Mouse (Mus musculus) splenic B cell, adult 2 months (primary cell): ENCODE measurements around the gene Kcnn1.
"Not testable (repeated sequence)": the region's sequence is repeated elsewhere in the genome, so short reads cannot be mapped to it uniquely, and the experiment has no call there.

Experiments
- DNase-seq: peaks from one replicate; pipeline ENCODE4 v3.0.0-alpha.2; 2011; ENCODE audit warnings: low read depth, low spot score
- H3K27me3 ChIP-seq: 2 replicates; pipeline ENCODE4 v1.6.1; 2012; ENCODE audit warnings: mild to moderate bottlenecking, low read length, moderate library complexity, mixed read lengths; ENCODE audit not compliant: control insufficient read depth, poor library complexity, insufficient read depth, severe bottlenecking
- H3K36me3 ChIP-seq: 2 replicates; pipeline ENCODE4 v1.6.1; 2012; ENCODE audit warnings: mild to moderate bottlenecking, low read length, moderate library complexity, mixed read lengths; ENCODE audit not compliant: control insufficient read depth, poor library complexity, insufficient read depth, severe bottlenecking

Kcnn1 gene

DNA sequence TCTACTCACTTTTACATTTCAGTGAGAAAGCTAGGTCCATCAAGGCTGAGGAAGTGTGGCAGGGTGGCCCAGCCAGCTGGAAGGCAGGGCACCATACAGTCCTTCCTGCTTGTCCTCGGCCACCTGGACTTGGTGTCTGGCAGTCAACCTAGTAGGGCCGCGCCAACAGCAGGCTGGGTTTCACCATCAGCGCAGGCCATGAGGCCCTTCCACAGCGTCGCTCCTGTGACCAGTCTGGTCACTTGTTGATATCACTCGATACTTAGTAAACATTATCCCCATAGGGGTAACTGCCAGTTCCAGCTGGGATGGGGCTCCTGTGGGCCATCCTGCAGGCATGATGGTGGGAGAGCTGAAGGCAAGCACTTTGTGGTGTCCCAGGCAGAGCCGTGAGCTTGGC is 31.5 kb downstream of the Kcnn1 start:
- DNase-seq, result no peak

DNA sequence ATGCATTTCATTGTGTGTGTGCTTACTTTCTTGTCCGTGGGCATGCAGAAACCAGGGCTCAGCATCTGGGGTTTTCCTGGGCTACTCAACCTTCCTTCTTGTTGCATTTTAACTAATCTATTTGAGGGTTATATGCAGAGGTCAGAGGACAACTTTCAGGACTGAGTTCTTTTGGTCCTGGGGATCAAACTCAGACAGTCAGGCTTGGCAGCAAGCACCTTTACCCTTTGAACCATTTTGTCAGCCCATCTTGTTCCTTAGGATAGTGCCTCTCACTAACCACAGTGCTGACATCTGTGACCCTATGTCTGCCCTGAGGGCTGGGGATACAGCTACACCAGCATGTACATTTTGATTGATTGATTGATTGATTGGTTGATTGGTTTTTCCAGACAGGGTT is 35.3 kb downstream of the Kcnn1 start:
- DNase-seq, result no peak
- H3K36me3 ChIP-seq, result no peaks in the 10 kb centered on the region
- H3K27me3 ChIP-seq, result no peaks in the 10 kb centered on the region

More for the DNA sequence above, 31.5 kb downstream of the Kcnn1 start:
- Histone ChIP-seq H3K27me3 (no peaks in the 10 kb centered on the region), H3K36me3 (no peaks in the 10 kb centered on the region)

DNA sequence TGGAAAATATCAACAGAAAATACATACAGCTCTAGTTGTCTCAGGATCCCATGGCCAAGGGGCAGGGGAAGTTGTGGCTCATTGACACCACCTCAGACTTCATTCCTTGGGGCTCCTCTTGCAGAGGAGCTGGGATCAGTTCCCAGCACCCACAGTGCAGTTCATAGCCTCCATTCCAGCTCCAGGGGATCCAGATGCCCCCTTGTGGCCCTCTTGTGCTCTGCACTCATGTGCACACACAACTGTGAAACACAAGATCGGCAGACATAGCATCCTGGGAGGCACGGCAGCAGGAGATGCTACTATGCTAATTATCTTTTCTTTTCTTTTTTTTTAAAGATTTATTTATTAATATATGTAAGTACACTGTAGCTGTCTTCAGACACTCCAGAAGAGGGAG is 36.0 kb downstream of the Kcnn1 start:
- Histone ChIP-seq H3K36me3 (no peaks in the 10 kb centered on the region), H3K27me3 (no peaks in the 10 kb centered on the region)
- no peak for DNase-seq

DNA sequence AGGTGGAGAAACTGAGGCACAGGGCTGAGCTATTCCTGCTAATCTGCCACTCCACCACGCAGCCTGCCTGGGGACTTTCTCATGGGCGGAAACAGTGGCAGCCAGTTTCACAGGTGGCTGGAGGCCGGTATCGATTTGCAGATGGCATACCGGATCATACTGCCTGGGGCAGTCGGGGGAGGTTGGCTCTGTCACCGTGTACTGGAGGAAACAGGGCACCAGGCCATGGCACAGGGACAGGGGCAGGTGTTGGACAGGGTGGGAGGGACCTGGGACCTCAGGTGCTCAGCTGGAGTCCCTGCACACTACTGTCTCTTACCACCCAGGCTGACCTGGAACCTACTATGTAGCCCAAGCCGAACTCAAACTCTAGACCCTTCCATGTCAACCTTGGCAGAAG is 37.2 kb downstream of the Kcnn1 start:
- H3K27me3 ChIP-seq, result no peaks in the 10 kb centered on the region
- H3K36me3 ChIP-seq, result no peaks in the 10 kb centered on the region
- DNase-seq, result no peak

DNA sequence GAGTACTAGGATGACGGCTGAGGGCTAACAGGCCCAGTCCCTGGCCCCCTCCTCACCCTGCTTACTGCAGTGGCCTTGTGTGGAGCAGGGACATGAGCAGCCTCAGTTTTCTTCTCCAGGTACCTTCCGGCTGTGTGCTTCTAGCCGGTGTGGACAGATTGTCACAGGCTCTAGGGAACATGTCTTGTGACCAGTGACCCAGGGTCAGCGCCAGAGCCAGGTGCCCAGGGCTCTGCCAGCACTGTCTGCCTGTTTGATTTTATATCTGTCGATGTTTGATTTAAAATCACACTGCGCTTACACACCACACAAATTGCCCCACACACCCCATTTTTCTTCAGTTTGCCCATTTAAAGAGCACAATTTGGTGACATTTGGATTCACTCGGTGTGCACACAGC is 39.3 kb downstream of the Kcnn1 start:
- H3K36me3 ChIP-seq, result no peaks in the 10 kb centered on the region
- DNase-seq, result no peak

DNA sequence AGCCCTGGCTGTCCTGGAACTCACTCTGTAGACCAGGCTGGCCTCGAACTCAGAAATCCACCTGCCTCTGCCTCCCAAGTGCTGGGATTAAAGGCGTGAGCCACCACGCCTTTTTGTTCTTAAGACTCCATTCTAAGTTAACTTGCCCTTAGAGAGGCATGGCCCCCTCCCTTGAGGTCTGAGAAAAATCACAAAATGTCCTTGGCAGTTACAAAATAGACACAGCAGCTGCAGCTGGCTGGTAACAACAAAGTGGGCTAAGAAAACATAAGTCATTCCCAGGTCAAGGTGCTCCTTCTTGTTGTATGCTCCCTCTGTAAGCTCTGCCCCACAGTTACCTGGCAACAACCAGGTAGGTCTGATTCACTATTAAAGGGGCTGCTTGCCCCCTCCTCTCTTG is 40.5 kb downstream of the Kcnn1 start:
- DNase-seq, H3K36me3 ChIP-seq, H3K27me3 ChIP-seq: not testable (repeated sequence)

More for the DNA sequence above, 39.3 kb downstream of the Kcnn1 start:
- H3K27me3 ChIP-seq, result no peaks in the 10 kb centered on the region

DNA sequence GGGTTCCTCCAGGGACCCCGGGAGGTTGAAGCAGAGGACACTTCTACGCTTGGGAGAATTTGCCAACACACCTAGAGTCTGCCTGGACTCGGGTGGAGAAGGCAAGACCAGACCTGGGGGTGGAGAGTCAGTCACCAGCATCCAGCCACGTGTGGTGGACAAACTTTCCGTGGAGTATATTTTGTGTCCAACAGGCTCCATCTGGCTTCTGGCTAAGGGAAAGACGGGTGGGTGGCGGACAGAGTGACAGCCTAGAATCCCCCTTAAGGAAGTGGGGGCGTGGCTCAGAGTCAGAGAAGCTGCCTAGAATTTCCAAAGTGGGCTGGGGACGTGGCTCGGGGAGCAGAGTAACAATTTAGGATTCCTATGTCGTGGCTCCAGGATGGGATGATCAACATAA is 41.1 kb downstream of the Kcnn1 start:
- H3K36me3 ChIP-seq, result no peaks in the 10 kb centered on the region
- DNase-seq, result no peak
- H3K27me3 ChIP-seq, result no peaks in the 10 kb centered on the region

DNA sequence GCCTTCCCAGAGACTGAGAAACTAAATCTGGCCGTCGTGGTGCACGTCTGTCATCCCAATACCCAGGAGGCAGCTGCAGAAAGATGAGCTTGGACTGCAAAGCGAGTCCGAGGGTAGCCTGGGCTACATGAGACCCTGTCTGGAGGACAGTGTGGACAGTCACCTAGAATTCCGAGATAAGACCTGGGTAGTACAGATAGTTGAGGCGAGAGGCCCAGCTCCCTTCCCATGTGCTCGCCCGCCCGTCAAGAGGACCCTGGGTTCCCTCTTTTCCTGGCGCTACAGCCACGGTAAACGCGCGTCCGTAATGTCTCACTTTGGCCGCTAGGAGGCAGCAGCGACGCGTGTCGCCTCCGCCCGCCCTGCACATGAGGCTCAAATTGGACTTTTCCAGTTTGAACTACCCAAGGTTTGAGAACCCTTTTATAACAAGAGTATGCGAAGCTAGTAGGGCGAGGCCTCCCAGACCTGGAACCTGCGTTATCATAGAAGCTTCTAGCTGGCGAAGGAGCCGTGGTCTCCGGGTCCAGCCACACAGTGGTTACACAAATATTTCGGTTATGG is 41.6 kb downstream of the Kcnn1 start:
- no peaks in the 10 kb centered on the region for H3K27me3 ChIP-seq
- DNase-seq, result peak; percentile 82
- no peaks in the 10 kb centered on the region for H3K36me3 ChIP-seq

DNA sequence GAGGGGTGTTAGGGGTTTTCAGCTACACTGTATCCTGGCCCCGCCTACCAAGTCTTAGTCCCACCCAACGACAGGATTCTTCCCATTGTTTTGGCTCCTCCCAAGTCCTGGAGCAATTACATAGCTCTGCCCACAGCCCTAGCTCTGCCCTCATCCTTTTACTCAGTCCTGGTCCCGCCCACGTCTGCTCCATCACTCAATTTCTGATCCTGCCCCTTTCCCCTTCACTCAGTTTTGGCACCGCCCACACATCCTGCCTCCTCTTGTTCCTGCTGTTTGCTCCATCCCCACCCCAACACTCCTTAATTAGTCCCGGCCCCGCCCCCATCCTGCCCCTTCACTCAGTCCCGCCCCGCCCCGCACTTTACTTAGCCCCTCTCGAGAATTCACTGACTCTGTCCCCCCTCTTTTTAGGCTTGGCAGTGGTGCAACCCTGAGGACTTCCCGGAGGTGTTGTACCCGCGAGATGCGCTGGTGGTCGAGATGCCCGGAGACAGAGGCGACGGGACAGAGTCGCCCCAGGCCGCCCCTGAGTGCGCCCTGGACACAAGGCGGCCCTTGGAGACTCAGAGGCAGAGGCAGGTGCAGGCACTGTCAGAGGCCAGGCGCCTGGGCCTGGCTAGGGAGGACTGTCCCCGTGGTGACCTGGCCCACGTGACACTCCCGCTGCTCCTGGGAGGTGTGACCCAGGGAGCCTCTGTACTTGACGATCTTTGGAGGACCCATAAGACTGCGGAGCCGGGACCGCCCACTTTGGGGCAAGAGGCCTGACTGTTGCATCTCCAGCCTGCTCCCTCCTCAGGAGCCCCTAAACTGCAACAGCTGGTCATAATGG is 42.7 kb downstream of the Kcnn1 start:
- H3K36me3 ChIP-seq, result no peaks in the 10 kb centered on the region
- DNase-seq, result no peak
- H3K27me3 ChIP-seq, result no peaks in the 10 kb centered on the region

DNA sequence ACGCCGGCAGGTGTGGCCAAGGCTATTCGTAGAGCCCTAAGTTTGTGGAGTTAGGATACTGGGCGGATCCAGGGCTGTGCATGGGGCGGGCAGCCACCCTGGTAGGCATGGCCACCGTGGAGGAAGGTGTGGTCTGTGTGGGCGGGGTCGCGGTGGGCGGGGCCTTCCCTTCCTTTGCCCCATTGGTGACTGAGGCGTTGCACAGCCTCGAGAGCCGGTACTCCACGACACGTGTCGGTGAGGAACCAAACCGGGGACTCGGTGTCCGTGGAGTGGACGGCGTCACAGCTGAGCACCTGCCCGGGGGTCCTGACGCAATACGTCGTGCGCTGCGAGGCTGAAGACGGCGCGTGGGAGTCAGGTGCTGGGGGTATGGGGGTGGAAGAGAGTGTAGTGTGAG is 46.4 kb downstream of the Kcnn1 start:
- no peak for DNase-seq
- no peaks in the 10 kb centered on the region for H3K27me3 ChIP-seq
- H3K36me3 ChIP-seq, result no peaks in the 10 kb centered on the region

DNA sequence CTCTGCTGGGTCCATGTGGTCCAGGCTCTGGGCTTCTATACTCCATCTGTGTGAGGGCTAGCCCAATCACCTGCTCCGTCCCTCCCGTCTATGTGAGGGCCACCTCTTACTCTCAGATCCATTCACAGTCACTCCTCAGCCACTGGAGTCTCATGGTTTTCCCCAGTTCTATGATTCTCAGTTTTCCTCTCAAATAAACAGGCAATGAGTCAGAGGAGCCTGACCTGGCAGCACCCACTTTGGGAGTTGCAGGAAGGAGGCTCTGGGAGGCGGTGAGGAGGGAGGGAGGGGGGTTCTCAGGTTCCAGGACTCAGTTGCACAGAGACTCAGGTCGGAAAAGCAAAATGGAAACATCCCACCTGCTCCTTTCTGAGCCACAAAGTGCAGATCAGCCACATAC is 50.2 kb downstream of the Kcnn1 start:
- DNase-seq, result no peak
- Histone ChIP-seq H3K36me3 (no peaks in the 10 kb centered on the region), H3K27me3 (no peaks in the 10 kb centered on the region)

DNA sequence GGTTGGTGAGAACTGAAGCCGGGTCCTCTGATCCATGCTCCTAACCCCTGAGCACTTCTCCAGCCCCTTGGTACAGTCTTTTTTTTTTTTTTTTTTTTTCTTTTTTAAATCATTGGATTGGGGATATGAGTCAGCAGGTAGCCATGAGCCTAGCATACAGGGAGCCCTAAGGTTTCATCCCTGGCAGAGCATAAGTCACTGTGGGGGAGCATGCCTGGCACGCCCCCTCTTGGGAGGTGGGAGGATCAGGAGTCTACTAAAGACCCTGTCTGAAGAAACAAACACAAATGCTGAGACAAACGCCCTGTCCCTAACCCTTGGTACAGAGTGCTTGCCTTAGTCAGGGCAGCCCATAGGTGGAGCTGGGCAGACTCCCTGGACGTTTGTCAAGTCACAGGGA is 51.0 kb downstream of the Kcnn1 start:
- Histone ChIP-seq H3K36me3 (no peaks in the 10 kb centered on the region), H3K27me3 (no peaks in the 10 kb centered on the region)
- DNase-seq, result no peak

DNA sequence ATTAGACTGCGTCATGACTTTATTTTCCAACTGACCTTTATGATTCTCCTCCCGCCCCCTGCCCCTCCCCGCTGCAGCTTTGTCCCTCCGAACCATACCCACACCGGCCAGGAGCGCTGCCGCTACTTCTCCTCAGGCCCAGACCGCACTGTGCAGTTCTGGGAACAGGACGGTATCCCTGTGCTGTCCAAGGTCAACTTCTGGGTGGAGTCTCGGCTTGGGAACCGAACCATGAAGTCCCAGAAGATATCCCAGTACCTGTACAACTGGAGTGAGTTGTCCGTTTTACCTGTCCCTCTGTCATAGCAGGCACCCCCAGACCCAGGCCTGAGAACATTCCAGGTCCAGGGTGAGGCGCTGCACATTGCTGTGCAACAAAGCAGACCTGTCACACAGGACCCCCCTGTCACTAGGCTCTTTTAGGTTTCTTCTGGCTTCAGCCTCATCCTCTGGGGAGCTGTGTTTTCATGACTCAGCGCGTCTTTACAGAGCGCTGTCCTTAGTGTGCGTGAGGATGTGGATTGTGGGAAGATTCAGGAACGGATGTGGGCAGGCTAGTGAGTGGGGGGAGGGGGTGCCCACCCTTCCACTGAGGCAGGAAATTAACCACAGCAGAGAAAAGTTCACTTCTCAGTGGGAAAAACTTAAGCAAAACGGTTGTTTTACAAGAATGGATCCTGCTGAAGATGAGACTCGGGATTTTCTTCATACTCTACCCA is 51.9 kb downstream of the Kcnn1 start:
- no peak for DNase-seq

DNA sequence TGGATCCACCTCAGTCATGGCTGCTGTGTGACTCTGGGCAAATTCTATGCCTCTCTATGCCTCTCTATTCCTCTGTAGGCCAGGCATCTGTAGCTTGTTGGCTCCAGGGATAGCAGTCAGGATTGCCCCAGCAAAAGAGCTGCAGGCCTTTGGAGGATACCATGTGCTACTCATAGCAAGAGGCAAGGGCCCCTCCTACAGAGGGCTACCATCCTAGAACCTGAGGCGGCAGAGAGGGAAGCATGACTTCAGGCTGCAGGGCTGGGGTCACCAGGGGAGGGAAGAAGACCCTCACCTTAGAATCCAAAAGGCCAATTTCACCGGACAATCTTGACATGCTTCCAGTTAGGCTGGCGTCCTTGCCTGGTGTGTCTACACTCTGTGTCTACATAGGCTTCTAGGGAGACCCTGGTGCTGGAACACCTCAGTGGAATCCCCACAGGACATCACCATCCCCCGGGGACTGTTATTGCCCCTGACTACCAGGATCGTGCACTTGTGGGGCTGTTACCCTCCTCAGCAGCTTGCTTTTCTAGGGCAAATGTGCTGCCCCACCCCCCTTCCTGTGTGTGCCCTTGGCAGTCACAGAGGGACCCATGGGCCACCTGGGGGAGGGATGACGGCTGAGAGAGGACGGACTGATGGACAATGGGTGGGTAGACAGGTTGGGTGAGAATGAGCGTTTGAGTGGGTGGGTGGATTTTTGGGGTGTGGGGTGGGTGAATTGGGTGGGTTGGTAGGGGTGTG is 53.9 kb downstream of the Kcnn1 start:
- DNase-seq, result no peak
- no peaks in the 10 kb centered on the region for H3K27me3 ChIP-seq

More for the DNA sequence above, 51.9 kb downstream of the Kcnn1 start:
- H3K36me3 ChIP-seq, result no peaks in the 10 kb centered on the region
- H3K27me3 ChIP-seq, result no peaks in the 10 kb centered on the region

DNA sequence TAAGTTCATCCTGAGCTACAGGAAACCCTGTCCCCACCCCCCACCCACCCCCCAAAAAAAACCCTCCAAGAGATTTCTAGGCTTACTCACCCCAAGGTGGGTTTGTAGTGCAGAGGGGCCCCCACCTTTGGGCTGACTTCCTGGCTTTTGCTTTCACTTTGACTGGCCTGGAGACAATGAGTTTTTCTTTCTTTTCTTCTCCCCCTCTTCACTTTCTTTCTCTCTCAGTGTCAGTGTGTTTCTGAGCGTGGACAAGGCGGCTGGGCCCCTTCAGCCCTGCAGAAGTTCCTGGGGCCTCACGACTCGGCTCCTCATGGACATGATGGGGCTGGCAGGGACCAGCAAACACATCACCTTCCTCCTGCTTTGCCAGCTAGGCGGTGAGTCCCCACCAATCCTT is 54.8 kb downstream of the Kcnn1 start, which contains the start of gene Il12rb1:
TSS of gene Il12rb1 (plus strand) at position 211 of the 400 bp plus-strand sequence.
- no peaks in the 10 kb centered on the region for H3K27me3 ChIP-seq
- DNase-seq, result peak; percentile 36

More for the DNA sequence above, 53.9 kb downstream of the Kcnn1 start:
- no peaks in the 10 kb centered on the region for H3K36me3 ChIP-seq

More for the DNA sequence above, 54.8 kb downstream of the Kcnn1 start, which contains the start of gene Il12rb1:
- no peaks in the 10 kb centered on the region for H3K36me3 ChIP-seq
